Mouse (Mus musculus): ENCODE results near the gene Camkmt. TPM values are rescaled to one million over a fixed set of nuclear protein-coding genes. Genes with fewer than 3 reads are reported as not detected.

Camkmt gene
- total RNA-seq, 1 experiment from 2014 or later = 3.7 TPM

GRCm38 (mm10) chr17:85271466-85272175, 181.3 kb downstream of the Camkmt start:
- no peak for ATAC-seq (replicated peaks; ENCODE audit: low read depth, poor library complexity, severe bottlenecking)

DNA sequence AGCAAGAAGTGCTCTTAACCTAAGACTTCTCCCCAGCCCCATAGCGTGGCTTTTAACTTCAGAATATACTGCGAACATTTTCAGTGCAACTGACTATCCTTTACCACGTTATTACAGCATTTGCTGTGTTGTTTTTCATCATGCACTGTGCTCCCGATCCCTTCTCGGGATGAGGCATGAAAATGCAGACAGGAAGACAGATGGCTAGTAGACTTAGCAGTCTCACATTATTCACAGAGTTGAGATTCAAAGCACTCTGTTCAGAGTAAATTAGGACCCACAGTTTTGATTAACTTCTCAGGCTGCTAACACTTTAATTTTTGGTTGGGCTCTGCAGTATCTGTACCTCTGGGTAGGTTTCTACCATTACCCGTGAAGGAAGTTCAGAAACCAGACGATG, 189.4 kb downstream of the Camkmt start:
- no peak for ATAC-seq (replicated peaks; ENCODE audit: low read depth, poor library complexity, severe bottlenecking)

DNA sequence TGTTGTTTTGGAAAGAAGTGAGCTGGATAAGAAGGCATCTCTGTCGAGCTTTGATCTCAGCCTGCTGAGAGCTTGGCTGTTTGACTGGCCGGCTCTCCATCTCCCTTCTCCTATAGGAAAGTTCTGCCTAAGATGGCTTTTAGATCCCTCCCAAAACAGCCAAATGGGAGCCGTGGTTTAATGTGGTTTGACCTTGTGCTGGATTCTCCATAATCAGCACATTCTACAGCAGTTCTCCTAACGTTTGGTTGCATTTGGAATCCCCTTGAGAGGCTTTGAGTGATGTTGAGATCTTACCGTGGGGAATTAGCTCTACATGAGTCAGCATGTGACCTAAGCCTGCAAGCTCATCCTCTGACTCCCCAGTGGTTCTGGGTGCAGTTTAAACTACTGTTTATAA, 192.1 kb downstream of the Camkmt start:
- no peak for ATAC-seq (replicated peaks; ENCODE audit: low read depth, poor library complexity, severe bottlenecking)

DNA sequence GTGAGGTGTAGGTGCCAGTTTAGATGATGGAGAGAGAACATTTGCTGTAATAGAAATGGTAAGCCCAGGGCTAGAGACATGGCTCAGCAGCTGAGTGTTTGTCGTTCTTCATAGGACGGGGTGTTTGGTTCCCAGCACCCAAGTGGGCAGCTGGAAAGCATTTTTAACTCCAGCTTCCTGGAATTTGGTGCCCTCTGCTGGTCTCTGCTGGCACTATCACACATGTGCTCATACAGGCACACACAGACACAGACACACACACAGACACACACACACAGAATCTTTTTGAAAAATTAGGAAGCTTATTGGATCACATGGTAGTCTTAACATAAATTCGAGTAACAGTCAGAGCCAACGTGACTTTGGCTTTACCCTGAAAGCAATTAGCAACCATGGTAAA, 200.8 kb downstream of the Camkmt start:
- ATAC-seq (replicated peaks; ENCODE audit: low read depth, poor library complexity, severe bottlenecking) = no peak

DNA sequence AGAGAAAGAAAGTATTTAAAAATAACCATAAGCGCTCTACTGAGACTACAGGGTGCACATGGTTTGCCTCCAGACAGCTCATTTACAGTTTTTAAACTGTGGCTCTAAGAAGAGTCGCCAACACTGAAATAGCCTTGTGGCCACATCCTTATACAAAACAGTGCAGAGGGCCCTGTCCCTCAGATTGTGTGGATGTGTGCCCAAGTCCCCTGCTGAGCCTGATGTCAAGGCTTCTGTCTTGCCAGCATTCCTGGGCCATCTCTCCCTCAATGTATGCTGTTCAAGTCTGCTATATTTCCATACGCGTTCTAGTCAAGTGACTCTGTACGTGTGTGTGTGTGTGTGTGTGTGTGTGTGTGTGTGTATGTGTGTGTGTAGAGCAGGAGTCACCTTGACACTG, 201.2 kb downstream of the Camkmt start:
- ATAC-seq (replicated peaks; ENCODE audit: low read depth, poor library complexity, severe bottlenecking) = no peak

DNA sequence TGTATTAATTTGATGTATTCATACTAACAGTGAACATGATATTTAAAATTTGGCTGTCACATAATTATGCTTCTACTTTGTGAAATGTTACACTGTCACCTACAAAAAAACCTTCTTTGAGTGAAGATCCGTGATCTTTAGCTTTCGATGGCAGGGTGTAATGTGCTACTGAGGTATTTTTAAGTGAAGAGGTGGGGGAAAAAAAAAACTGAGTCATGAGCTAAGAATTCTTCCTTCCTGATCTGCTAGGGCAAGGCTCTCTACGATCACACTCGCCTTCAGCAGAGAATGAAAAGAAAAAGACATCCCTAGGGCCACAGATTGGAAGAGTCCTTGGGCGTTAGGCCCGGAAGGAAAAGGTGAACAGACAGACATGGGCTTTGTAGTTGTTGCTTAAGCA, 201.9 kb downstream of the Camkmt start:
- ATAC-seq (replicated peaks; ENCODE audit: low read depth, poor library complexity, severe bottlenecking) = no peak

- ATAC-seq (replicated peaks; ENCODE audit: low read depth, poor library complexity, severe bottlenecking) = no peak
These were observed 213.3 kb downstream of the Camkmt start for GRCm38 (mm10) chr17:85303686-85304085.

DNA sequence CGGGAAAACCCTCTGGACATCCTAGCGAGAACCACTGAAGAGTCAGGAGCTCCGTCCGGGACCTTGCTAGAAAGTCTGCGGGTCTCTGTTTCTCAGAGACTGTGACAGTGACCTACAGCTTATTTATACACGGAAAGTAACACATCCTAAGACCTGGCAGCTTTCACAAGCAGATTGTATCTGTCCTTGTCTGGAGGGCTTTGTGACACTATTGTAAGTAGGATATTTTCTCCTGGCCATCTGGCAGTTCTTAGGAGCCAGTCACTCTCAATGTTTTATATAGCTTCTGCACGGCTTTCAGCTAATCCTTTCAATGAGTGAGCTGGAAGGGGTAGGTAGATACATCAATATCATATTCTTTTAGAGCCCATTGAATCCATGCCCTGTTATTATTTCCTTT, 218.2 kb downstream of the Camkmt start:
- no peak for ATAC-seq (replicated peaks; ENCODE audit: low read depth, poor library complexity, severe bottlenecking)

GRCm38 (mm10) chr17:85309046-85309445, 218.7 kb downstream of the Camkmt start:
- ATAC-seq (replicated peaks; ENCODE audit: low read depth, poor library complexity, severe bottlenecking) = no peak

DNA sequence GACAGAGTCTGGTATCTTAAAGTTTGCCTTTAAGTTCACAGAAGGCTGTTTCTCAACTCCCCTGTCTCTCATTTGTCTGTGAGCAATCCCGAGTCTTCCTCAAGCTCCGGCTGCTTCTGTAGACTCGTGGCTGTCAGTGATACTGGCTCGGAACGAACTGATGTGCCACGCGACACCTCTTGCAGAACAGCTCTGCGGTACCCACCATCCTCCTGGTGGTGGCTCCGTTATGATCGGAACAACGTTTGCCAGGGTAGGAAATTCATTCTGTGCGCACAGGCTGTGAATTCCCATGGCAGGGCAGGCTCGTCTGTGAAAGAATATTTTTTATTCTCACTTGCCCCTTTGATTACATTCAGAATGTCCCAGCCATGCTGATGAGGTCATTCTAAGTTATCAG, 221.0 kb downstream of the Camkmt start:
- ATAC-seq (replicated peaks; ENCODE audit: low read depth, poor library complexity, severe bottlenecking) = no peak

- ATAC-seq (replicated peaks; ENCODE audit: low read depth, poor library complexity, severe bottlenecking) = no peak
These were observed 228.0 kb downstream of the Camkmt start for GRCm38 (mm10) chr17:85318401-85318800.

GRCm38 (mm10) chr17:85319779-85320300, 229.5 kb downstream of the Camkmt start:
- no peak for ATAC-seq (replicated peaks; ENCODE audit: low read depth, poor library complexity, severe bottlenecking)

GRCm38 (mm10) chr17:85328901-85329300, 238.5 kb downstream of the Camkmt start:
- no peak for ATAC-seq (replicated peaks; ENCODE audit: low read depth, poor library complexity, severe bottlenecking)

GRCm38 (mm10) chr17:85335464-85335863, 245.1 kb downstream of the Camkmt start:
- ATAC-seq (replicated peaks; ENCODE audit: low read depth, poor library complexity, severe bottlenecking) = no peak

- no peak for ATAC-seq (replicated peaks; ENCODE audit: low read depth, poor library complexity, severe bottlenecking)
These were observed 247.3 kb downstream of the Camkmt start for GRCm38 (mm10) chr17:85337666-85338065.

DNA sequence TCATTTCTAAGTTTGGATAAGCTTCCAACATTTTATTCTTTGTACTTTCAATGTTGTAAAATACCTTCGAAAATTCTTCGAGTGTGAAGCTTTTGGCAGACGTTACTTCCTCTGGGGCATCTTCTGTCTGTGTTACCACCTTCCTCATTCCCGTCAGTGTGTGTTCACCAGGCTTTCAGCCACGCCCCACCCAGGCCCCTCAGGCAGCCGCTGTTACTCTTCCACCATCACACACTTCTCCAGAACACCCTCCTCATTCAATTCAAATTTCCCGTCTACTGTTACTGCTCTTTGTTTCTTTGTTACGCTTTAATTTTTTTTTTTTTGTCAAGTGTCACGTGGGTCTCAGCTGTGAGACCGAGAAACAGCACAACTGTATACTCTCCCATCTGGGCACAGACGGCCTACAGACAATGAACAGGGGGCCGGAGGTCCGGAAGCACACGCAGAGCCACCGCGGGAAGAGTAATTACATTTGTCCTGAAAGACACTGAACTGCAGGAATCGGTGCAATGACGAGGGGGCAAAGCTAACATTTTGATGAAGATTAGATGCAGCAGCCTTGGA, 250.9 kb downstream of the Camkmt start:
- ATAC-seq (replicated peaks; ENCODE audit: low read depth, poor library complexity, severe bottlenecking) = no peak

- ATAC-seq (replicated peaks; ENCODE audit: low read depth, poor library complexity, severe bottlenecking) = no peak
These were observed 252.1 kb downstream of the Camkmt start for GRCm38 (mm10) chr17:85342471-85342870.

DNA sequence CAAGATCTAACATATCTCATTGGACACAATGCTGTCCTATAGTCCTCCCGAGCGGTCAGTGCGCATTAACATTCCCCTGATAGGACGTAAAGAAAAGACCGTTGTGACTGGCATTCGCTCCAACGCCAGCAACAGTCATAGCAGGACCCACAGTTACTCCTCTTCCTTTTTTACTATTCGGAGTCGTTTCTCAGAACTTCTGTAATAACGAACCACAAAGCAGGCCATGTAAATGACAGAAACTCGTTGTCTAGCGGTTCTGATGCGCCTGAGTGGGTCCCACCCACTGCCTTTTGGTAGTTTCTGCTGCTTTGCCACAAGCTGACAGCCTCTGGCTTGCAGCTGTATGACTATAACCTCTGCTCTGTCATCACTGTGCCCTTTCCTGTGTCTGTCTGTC, 253.1 kb downstream of the Camkmt start:
- no peak for ATAC-seq (replicated peaks; ENCODE audit: low read depth, poor library complexity, severe bottlenecking)

DNA sequence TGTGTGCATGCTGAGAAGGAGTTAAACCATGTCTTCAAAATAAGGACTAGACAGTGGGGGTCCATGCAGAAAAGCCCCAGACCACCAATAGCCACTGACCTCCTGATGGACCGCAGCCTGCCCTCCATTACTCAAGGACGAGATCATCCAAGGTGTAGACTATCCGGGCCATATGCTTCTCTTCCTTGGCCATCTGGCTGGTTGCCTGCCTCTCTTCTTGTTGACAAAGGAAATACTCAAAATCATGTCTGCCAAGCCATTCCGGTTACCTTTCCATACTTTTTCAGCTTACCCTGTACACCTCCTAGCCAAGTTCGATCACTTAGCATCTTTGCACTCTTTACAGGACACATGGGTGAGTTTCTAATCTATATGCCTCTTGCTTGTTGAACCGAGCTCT, 256.3 kb downstream of the Camkmt start:
- ATAC-seq (replicated peaks; ENCODE audit: low read depth, poor library complexity, severe bottlenecking) = no peak

GRCm38 (mm10) chr17:85349331-85349935, 259.1 kb downstream of the Camkmt start:
- no peak for ATAC-seq (replicated peaks; ENCODE audit: low read depth, poor library complexity, severe bottlenecking)

DNA sequence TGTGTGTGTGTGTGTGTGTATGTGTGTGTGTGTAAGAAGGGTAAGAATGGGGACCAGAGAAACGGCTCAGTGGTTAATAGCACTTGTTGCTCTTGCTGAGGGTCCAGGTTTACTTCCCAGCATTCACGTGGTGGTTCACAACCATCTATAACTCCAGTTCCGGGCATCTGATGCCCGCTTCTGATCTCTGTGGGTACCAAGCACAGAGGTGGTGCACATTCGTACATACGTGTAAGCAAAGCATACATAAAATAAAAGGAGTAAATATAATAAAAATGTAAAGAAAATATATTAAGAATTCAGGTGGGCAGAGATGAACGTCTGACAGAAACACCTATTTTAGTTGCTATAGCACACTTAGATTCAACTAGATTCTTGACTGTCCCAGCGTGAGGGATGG, 260.9 kb downstream of the Camkmt start:
- no peak for ATAC-seq (replicated peaks; ENCODE audit: low read depth, poor library complexity, severe bottlenecking)

All from common myeloid progenitor, adult 5-6 weeks (primary cell).